Mouse (Mus musculus) midbrain, embryonic 14.5 days (tissue): ENCODE results near the gene St3gal4. TPM values are rescaled to one million over a fixed set of nuclear protein-coding genes. Genes with fewer than 3 reads are reported as not detected.
A peak's percentile ranks its signal among the peaks of the same experiment; 100 is the strongest.

ENCODE experiments used
- ATAC-seq: fragments of 200-750 bp; cut with Nextera tagmentation; 2 replicates; pipeline ENCODE4 v1.8.0; 2017; ENCODE audit warnings: moderate number of reproducible peaks, moderate library complexity; ENCODE audit not compliant: low FRiP score, low TSS enrichment
- DNase-seq: peaks from one replicate; pipeline ENCODE4 v3.0.0-alpha.2; 2015
- H3K27ac ChIP-seq: fragments of 300-500 bp; sonication (generic); replicated peaks from 2 replicates; pipeline ENCODE4 v1.5.1; 2014; ENCODE audit warnings: mild to moderate bottlenecking, low read depth, low read length, moderate library complexity
- H3K27me3 ChIP-seq: fragments of 300-500 bp; sonication (generic); 2 replicates; pipeline ENCODE4 v1.6.1; 2014; ENCODE audit warnings: low read length, control low read depth, mixed read lengths; ENCODE audit not compliant: control insufficient read depth, insufficient read depth
- H3K36me3 ChIP-seq: fragments of 300-500 bp; sonication (generic); 2 replicates; pipeline ENCODE4 v1.6.1; 2014; ENCODE audit warnings: low read length, control low read depth; ENCODE audit not compliant: control insufficient read depth, insufficient read depth
- H3K4me1 ChIP-seq: fragments of 300-500 bp; sonication (generic); 2 replicates; pipeline ENCODE4 v1.6.1; 2014; ENCODE audit warnings: mild to moderate bottlenecking, antibody characterized with exemption, low read length, control low read depth; ENCODE audit not compliant: control insufficient read depth, insufficient read depth
- H3K4me2 ChIP-seq: fragments of 300-500 bp; sonication (generic); 2 replicates; pipeline ENCODE4 v1.6.1; 2014; ENCODE audit warnings: mild to moderate bottlenecking, low read length, moderate library complexity
- H3K4me3 ChIP-seq: fragments of 300-500 bp; sonication (generic); replicated peaks from 2 replicates; pipeline ENCODE4 v1.5.1; 2014; ENCODE audit warnings: low read depth, low read length
- H3K9ac ChIP-seq: fragments of 300-500 bp; sonication (generic); replicated peaks from 2 replicates; pipeline ENCODE4 v1.6.1; 2014; ENCODE audit warnings: mild to moderate bottlenecking, low read length, moderate library complexity
- H3K9me3 ChIP-seq: fragments of 300-500 bp; sonication (generic); 2 replicates; pipeline ENCODE4 v1.6.1; 2016; ENCODE audit warnings: low read length, control low read depth, mixed read lengths; ENCODE audit not compliant: control insufficient read depth
- WGBS: fragments of 180-500 bp; shearing (Covaris S2); extraction: QIAGEN DNeasy Blood & Tissue Kit; methylation state at CpG from one replicate; pipeline ENCODE4 v1.1.7; 2014; 5-methylcytosine and 5-hydroxymethylcytosine counted together
- polyA plus RNA-seq: library from polyadenylated mRNA; unstranded; fragments of >200 nt; fragmentation: Nextera tagmentation; extraction: Ambion mirVana; gene quantifications from 2 replicates; pipeline ENCODE4 v1.2.1, GENCODE M21; 2014

The St3gal4 gene
- polyA plus RNA-seq, 1 experiment from 2014 or later = 11.1 TPM

- Histone ChIP-seq H3K36me3 (peaks cover 24% of the 10 kb centered on the region), H3K9ac (no peak overlapping the region), H3K27ac (no peak overlapping the region), H3K4me1 (no peaks in the 10 kb centered on the region), H3K4me2 (no peak overlapping the region), H3K27me3 (no peaks in the 10 kb centered on the region), H3K4me3 (no peak overlapping the region), H3K9me3 (no peaks in the 10 kb centered on the region)
- DNase-seq (no peak), ATAC-seq (no peak)
- 93% methylated on average over 11 of the region's 11 CpGs for WGBS
Measured at GRCm38 (mm10) chr9:35123804-35124677, 5.0 kb upstream of the St3gal4 start.

GRCm38 (mm10) chr9:35123456-35123803 is 4.4 kb upstream of the St3gal4 start:
- 77% methylated on average over 2 of the region's 2 CpGs for WGBS
- ATAC-seq (no peak), DNase-seq (no peak)
- Histone ChIP-seq H3K4me1 (no peaks in the 10 kb centered on the region), H3K27ac (no peak overlapping the region), H3K27me3 (no peaks in the 10 kb centered on the region), H3K4me3 (no peak overlapping the region), H3K36me3 (peaks cover 18% of the 10 kb centered on the region), H3K9ac (no peak overlapping the region), H3K9me3 (no peaks in the 10 kb centered on the region), H3K4me2 (no peak overlapping the region)

DNA sequence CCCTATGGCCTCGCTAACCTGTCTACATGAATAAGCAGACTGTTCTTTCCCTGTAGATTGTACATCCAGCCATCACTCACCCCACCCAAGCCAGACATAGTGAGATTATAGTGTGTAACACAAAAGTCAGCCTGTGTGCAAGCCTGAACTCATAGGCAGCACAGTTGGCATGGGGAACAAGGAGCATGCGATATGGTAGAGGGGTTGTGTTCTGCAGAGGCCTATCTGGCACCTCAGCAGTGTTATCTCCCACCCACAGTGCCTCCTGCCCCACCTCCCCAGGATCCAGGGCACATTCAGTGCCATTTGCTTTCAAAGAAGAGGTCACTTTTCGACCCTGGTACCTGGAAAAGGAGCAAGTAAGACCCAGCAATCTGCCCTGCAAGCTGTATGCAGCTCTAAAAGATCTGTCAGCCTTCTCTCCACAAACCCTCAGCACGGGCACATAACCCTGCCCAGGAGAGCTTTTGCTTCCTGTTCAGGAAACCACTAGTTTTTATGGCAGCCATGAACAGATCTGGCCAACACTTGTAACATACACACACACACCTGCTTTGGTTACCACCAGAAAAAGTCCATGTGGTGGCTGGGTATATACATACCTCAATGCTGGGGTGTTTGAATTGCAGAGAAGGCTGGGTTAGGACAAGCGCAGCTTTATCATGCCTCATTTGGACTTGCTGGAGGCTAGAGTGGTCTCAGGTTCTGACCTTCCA is 3.6 kb upstream of the St3gal4 start:
- Histone ChIP-seq H3K27me3 (no peaks in the 10 kb centered on the region), H3K9ac (no peak overlapping the region), H3K27ac (no peak overlapping the region), H3K36me3 (peaks cover 18% of the 10 kb centered on the region), H3K4me3 (no peak overlapping the region), H3K4me1 (peaks cover 3% of the 10 kb centered on the region), H3K9me3 (no peaks in the 10 kb centered on the region), H3K4me2 (no peak overlapping the region)
- no peak for ATAC-seq
- no peak for DNase-seq
- WGBS = 85% methylated on average over 5 of the region's 5 CpGs

DNA sequence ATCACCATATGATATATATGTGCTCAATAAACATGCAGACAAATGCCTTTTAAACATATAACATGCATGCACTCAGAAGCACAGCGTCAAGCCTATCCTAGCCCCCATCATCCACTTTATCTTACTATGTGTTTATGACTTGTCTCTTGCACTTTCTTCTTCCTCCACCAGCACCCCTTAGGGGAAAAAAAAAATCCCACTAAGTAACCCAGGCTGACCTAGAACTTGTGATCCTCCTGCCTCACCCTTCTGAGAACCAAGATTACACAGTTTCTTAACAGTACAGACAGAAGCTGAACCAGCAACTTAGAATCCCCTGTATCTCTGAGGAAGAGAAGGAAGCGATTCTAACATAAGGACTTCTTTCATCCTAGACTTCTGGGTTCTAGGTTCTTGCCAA is 505 bp downstream of the St3gal4 start:
- Histone ChIP-seq H3K4me1 (peaks cover 10% of the 10 kb centered on the region), H3K4me2 (no peak overlapping the region), H3K9ac (no peak overlapping the region), H3K27ac (no peak overlapping the region), H3K27me3 (no peaks in the 10 kb centered on the region), H3K9me3 (no peaks in the 10 kb centered on the region), H3K4me3 (no peak overlapping the region), H3K36me3 (no peaks in the 10 kb centered on the region)
- no peak for ATAC-seq
- DNase-seq = no peak
- 94% methylated on average over 2 of the region's 2 CpGs for WGBS

GRCm38 (mm10) chr9:35117384-35118295 is 1.4 kb downstream of the St3gal4 start:
- 31% methylated on average over 15 of the region's 15 CpGs for WGBS
- Histone ChIP-seq H3K27me3 (no peaks in the 10 kb centered on the region), H3K27ac (peak overlapping the region; percentile 77), H3K9ac (peak overlapping the region; percentile 84), H3K36me3 (no peaks in the 10 kb centered on the region), H3K4me1 (peaks cover 10% of the 10 kb centered on the region), H3K4me3 (peak overlapping the region; percentile 67), H3K9me3 (no peaks in the 10 kb centered on the region), H3K4me2 (peak overlapping the region; percentile 75)
- no peak for DNase-seq
- 0 out of 2 replicates have a peak, but pooled peaks have one; percentile 2 for ATAC-seq

- no peaks in the 10 kb centered on the region for H3K36me3 ChIP-seq
Measured at GRCm38 (mm10) chr9:35116391-35117381, 2.4 kb downstream of the St3gal4 start.

GRCm38 (mm10) chr9:35115804-35116203 is 3.3 kb downstream of the St3gal4 start:
- no peak for ATAC-seq
- Histone ChIP-seq H3K9ac (no peak overlapping the region), H3K4me2 (peak overlapping the region; percentile 75), H3K9me3 (no peaks in the 10 kb centered on the region), H3K27ac (no peak overlapping the region), H3K4me3 (peak overlapping the region; percentile 67), H3K36me3 (no peaks in the 10 kb centered on the region), H3K4me1 (peaks cover 17% of the 10 kb centered on the region), H3K27me3 (no peaks in the 10 kb centered on the region)
- DNase-seq = peak; percentile 10
- WGBS = 51% methylated on average over 4 of the region's 4 CpGs

More at GRCm38 (mm10) chr9:35116391-35117381, 2.4 kb downstream of the St3gal4 start:
- Histone ChIP-seq H3K4me3 (peak overlapping the region; percentile 67), H3K4me1 (peaks cover 16% of the 10 kb centered on the region), H3K27me3 (no peaks in the 10 kb centered on the region), H3K4me2 (peak overlapping the region; percentile 75), H3K9me3 (no peaks in the 10 kb centered on the region), H3K27ac (peak overlapping the region; percentile 77), H3K9ac (peak overlapping the region; percentile 84)
- peak; percentile 90 for DNase-seq
- WGBS = under 1% methylated on average over 84 of the region's 84 CpGs
- peak; percentile 91 for ATAC-seq
